Mouse (Mus musculus): ENCODE data around the gene Gde1.

Gde1 gene

GRCm38 (mm10) chr7:118706488-118706887, 910 bp upstream of the Gde1 start:
- no peak for DNase-seq (ENCODE audit: low spot score in 2 of 2)

DNA sequence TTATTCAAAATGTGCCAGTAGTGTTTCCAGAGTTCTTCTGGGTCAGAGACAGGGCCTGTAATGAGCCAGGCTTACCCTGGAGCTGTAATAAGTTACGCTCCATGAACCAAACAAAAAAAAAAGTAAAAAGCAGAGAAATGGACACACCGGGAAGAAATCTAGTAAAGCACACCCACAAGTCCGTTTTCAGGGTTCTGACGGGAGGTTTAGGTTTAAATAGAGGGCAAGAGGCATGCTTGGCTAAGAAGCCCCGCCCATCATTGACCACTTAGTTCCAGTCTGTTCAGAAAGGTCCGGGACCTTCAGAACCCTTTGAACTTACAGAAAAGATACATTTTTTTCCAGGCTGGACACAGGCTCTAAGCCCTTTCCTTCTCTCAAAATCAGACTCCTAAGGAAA, 473 bp upstream of the Gde1 start:
- DNase-seq (ENCODE audit: low spot score in 2 of 2): no peak

DNA sequence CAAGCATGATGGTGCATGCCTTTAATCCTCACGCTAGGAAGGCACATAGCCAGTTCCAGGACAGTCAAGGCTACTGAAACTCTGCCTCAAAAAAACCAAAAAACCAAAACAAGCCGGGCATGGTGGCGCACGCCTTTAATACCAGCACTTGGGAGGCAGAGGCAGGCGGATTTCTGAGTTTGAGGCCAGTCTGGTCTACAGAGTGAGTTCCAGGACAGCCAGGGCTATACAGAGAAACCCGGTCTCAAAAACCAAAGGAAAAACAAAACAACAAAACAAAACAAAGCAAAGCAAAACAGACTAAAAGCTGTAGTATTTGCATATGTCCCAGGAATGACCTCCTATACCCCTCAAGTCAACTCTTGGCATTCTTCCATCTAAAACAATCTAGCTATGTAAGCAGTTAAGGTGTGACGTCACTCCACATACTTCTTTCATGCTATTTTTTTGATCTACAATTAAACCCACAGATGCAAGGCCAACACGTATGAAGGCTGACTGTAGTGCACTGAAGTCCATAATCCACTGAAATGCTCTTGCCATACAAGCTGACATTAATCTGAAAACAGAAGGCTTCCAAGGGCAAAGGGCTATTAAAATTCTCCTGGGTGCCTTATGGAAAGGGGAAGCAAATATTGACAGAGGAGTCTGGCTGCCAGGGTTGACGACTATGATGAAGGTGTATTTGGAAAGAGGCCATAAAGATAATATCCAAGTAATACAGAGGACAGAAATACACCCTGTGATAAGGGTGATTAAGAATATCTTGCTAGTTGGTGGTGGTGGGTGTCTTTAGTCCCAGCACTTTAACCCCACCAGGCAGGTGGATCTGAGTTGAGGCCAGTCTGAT, 1.4 kb downstream of the Gde1 start:
- DNase-seq (ENCODE audit: low spot score in 2 of 2): no peak

DNA sequence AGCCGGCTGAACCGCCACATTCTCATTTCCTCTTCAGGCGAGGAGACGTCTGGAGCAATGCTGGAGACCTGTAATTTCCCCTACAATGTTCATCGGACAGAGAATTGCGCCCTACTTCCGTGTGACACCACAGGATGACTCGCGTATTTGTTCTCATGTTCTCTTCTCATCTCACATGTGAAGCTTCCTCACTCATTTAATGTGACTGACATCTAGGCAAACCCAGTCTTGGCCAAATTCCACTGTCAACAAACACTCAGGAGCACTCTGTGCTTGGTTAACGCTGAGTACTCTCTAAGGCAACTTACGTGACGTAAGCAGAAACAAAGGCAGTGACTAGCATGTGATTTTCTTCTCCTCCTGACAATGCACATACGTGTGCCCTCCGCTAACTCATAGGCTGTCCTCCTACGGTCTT, 2.4 kb downstream of the Gde1 start:
- no peak for DNase-seq (ENCODE audit: low spot score in 2 of 2)

DNA sequence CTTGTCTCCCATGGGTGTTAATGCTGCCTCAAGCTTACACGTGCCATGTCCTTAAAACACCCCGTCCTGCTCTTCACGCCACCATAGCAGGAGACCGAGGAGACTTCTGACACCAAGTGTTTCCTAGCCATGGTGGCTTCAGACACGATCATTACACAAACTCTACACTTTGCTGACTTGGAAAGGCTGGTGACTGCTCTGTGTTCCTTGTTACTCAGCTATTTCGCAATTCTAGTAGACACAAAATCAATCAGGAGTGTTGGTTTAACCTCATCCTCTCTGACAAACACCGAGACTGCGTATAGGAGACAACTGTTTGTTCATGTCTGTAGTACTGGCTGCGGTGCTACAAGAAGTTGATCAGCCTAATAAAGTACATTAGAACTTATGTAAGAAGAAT, 6.7 kb downstream of the Gde1 start:
- DNase-seq (ENCODE audit: low spot score in 2 of 2): no peak

DNA sequence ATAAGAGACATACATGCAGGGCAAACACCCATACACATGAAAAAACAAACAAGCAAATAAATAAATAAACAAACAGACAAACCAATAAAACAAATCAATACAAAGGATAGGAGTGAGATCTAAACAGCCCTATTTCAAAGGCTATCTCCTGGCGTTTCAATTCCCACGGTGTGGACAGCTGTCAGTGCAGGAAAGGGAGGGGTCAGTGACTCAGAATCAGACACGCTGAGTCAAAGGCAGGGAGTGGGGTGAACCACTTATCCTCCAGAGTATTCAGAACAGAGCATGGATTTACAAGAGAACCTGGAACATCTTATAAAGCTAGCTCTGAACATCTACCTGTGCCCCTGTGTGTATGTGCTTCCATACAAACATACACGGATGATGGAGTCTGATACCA, 8.4 kb downstream of the Gde1 start:
- no peak for DNase-seq (ENCODE audit: low spot score in 2 of 2)

GRCm38 (mm10) chr7:118696146-118696545, 9.4 kb downstream of the Gde1 start:
- DNase-seq (ENCODE audit: low spot score in 2 of 2): no peak

- DNase-seq (ENCODE audit: low spot score in 2 of 2): no peak
Observed at GRCm38 (mm10) chr7:118691287-118691686, 14.3 kb downstream of the Gde1 start.

DNA sequence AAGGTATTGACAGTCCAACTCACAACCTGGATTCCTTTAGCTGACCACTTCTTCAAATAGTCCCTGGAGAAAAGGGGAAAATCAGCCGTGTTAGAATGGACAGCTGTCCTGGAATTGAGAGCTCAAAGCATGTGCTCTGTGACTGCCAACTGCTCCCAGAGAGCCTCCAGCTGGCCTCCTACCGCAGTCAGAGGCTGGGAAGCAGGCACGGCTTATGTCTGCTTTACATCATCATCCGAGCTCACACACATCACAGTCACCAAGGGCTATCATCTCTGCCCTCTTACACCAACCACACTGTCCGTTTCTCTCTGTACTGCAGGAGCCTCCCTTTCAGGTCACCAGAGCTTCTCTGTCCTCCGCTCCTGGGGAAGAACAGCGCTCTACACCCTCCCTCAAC, 16.5 kb downstream of the Gde1 start:
- DNase-seq (ENCODE audit: low spot score in 2 of 2): no peak

DNA sequence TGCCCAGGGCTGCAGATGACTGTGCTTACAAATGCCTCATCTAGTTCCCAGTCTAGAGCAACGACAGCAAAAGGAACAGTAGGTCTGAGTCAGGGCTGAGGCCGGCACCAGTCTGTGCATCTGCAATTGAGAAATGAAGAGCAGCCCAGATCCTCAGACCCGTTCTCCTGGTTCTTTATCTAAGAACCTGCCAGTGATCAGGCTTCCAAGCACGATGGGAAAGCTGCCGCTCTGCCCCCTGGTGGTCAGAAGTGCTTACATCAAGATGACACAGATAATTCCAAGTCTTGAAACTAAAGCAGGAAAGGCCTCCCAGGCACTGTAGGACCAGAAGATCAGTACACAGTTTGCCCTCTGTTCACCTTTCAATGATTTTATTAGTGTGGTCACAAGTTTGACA, 17.4 kb downstream of the Gde1 start:
- peak in 1 of 2 experiments; percentile 49 for DNase-seq (ENCODE audit: low spot score in 2 of 2)

DNA sequence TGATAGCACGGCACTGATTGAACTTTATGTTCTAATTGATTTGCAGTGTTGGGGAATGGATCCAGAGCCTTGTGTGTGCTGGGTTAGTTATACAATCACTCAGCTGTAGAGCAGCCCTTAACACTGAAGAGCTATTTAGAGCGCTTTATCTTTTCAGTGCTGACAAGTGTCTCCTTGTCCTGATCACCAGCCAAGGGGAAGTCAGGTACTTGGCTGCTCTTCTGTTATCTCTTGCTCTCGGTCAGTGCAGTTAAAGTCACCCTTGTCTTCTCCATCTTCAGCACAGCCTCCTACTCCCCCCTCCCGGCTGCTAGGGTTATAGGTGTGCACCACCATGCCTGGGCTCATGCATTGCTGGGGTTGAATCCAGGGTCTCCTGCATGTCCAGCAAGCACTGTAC, 28.8 kb downstream of the Gde1 start:
- peak; percentile 41 to 44 for DNase-seq (ENCODE audit: low spot score in 2 of 2)

DNA sequence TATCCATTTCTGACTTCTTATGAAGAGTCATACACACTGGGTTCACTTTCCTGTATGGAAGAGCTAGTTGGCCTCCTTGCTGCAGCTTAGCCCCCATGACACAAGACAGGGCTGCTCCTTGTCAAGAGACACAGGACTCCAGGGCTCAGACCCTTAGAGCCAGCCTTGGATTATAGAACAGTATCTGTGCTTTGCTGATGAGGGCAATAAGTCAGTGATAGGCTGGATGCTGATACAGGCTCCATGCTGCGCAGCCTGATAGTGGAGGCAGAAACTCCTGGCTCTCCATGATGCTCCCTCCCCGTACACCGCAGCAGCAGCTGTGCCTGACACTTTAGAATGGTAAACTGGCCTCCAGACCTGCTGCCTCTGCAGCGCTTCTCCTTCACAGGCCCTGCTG, 35.4 kb downstream of the Gde1 start:
- no peak for DNase-seq (ENCODE audit: low spot score in 2 of 2)

- DNase-seq (ENCODE audit: low spot score in 2 of 2): no peak
Observed at GRCm38 (mm10) chr7:118667773-118668172, 37.8 kb downstream of the Gde1 start.

GRCm38 (mm10) chr7:118656730-118657129, 48.8 kb downstream of the Gde1 start:
- DNase-seq (ENCODE audit: low spot score in 2 of 2): no peak

- DNase-seq (ENCODE audit: low spot score in 2 of 2): no peak
Observed at GRCm38 (mm10) chr7:118652572-118653295, 52.8 kb downstream of the Gde1 start.

DNA sequence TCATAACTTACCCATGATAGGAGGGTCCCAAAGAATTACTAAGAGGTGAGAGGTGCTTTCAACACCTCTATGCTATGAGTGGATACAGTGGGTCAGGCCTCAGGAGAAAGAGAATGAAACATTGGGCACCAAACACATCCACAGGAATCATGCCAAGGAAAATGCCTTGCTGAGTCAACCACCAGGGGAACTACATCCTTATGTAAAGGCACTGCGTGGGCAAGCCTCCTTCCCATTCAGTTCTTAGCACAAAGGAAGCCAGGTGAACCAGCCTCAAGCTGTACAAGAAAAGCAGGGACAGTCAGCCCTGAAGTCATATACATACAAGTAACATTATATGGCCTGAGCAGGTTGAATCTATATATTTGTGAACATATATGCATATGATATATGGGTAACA, 54.7 kb downstream of the Gde1 start:
- DNase-seq (ENCODE audit: low spot score in 2 of 2): no peak

GRCm38 (mm10) chr7:118650119-118650518, 55.5 kb downstream of the Gde1 start:
- DNase-seq (ENCODE audit: low spot score in 2 of 2): no peak

GRCm38 (mm10) chr7:118649328-118649727, 56.2 kb downstream of the Gde1 start:
- DNase-seq (ENCODE audit: low spot score in 2 of 2): peak in 1 of 2 experiments; percentile 2

- DNase-seq (ENCODE audit: low spot score in 2 of 2): no peak
Observed at GRCm38 (mm10) chr7:118646237-118646636, 59.3 kb downstream of the Gde1 start.

Data from heart, adult 9 months (tissue).